Mouse (Mus musculus) neural tube, embryonic 14.5 days (tissue): ENCODE measurements around the gene Trpc4ap. TPM values are rescaled to one million over a fixed set of nuclear protein-coding genes. Genes with fewer than 3 reads are reported as not detected.

Experiments used
- ATAC-seq: fragments of 200-750 bp; cut with Nextera tagmentation; 2 replicates; pipeline ENCODE4 v1.8.0; 2017; ENCODE audit warnings: low read depth, mild to moderate bottlenecking, moderate TSS enrichment, moderate library complexity
- H3K27ac ChIP-seq: fragments of 300-500 bp; sonication (generic); 2 replicates; pipeline ENCODE4 v1.5.1; 2014; ENCODE audit warnings: low read depth, mild to moderate bottlenecking, control low read depth, low read length, moderate library complexity, mixed read lengths
- H3K27me3 ChIP-seq: fragments of 300-500 bp; sonication (generic); 2 replicates; pipeline ENCODE4 v1.6.1; 2014; ENCODE audit warnings: low read length; ENCODE audit not compliant: control insufficient read depth, insufficient read depth
- H3K36me3 ChIP-seq: fragments of 300-500 bp; sonication (generic); 2 replicates; pipeline ENCODE4 v1.6.1; 2014; ENCODE audit warnings: low read length, mixed read lengths; ENCODE audit not compliant: control insufficient read depth, insufficient read depth
- H3K4me1 ChIP-seq: fragments of 300-500 bp; sonication (generic); 2 replicates; pipeline ENCODE4 v1.6.1; 2014; ENCODE audit warnings: low read length; ENCODE audit not compliant: control insufficient read depth, insufficient read depth
- H3K4me2 ChIP-seq: fragments of 300-500 bp; sonication (generic); 2 replicates; pipeline ENCODE4 v1.6.1; 2014; ENCODE audit warnings: mild to moderate bottlenecking, low read depth, low read length, control low read depth
- H3K4me3 ChIP-seq: fragments of 300-500 bp; sonication (generic); 2 replicates; pipeline ENCODE4 v1.5.1; 2014; ENCODE audit warnings: low read depth, low read length, control low read depth, mixed read lengths
- H3K9ac ChIP-seq: fragments of 300-500 bp; sonication (generic); replicated peaks from 2 replicates; pipeline ENCODE4 v1.6.1; 2014; ENCODE audit warnings: low read depth, mild to moderate bottlenecking, control low read depth, low read length, mixed read lengths
- H3K9me3 ChIP-seq: fragments of 300-500 bp; sonication (generic); 2 replicates; pipeline ENCODE4 v1.6.1; 2016; ENCODE audit warnings: low read length; ENCODE audit not compliant: control insufficient read depth
- WGBS: fragments of 180-500 bp; shearing (Covaris S2); extraction: QIAGEN DNeasy Blood & Tissue Kit; methylation state at CpG from one replicate; pipeline ENCODE4 v1.1.7; 2014; 5-methylcytosine and 5-hydroxymethylcytosine counted together
- polyA plus RNA-seq: library from polyadenylated mRNA; unstranded; fragments of >200 nt; fragmentation: Nextera tagmentation; extraction: Ambion mirVana; gene quantifications from 2 replicates; pipeline ENCODE4 v1.2.1, GENCODE M21; 2014

Gene Trpc4ap
- polyA plus RNA-seq, 1 experiment from 2014 or later = 165 TPM

DNA sequence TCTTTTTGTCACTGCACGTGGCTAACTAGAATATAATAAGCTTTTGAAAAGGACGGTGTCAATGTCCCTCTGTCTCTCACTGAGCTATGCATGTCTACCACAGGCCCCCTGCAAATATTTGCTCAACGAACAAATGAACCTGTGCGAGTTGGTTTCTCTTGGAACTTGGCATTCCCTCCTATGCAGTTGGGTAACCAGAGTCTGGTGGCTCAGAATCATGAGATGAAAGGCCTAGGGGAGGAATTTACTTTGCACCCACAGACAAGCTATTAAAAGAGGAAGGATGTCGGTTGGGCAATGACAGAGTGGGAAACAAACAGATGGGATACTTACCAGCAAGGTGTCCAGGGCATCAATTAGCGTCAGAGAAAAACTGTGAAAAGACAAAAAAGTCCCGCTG lies 34.1 kb upstream of the Trpc4ap start:
- WGBS = 82% methylated on average over 7 of the region's 7 CpGs
- H3K27ac ChIP-seq = no peak overlapping the region
- H3K36me3 ChIP-seq = peaks cover 12% of the 10 kb centered on the region

DNA sequence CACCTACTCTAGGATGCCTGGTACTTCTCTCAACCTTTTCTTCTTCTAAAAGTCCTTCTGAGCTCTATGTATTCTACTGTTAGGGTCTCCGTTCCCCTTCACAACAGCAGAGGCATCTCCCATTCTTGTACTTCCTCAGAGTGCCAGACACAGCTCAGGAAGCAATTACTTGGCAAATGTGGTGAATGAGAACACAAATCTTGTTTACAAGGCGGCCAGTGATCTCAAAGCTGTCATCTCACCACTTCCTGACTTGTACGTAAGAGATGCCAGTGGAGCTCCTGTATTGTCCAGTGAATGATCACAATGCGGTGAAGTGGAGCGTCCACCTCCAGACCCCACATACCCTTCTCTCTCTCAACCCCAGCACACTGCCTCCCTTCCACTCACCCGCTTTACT lies 32.3 kb upstream of the Trpc4ap start:
- Histone ChIP-seq H3K4me1 (peaks cover 10% of the 10 kb centered on the region; the same call in 1 of the 2 replicates), H3K27ac (no peak overlapping the region), H3K36me3 (peaks cover 19% of the 10 kb centered on the region), H3K27me3 (no peaks in the 10 kb centered on the region), H3K4me3 (no peak overlapping the region), H3K9me3 (no peaks in the 10 kb centered on the region), H3K4me2 (no peak overlapping the region), H3K9ac (no peak overlapping the region)
- no peak for ATAC-seq
- WGBS = 86% methylated on average over 6 of the region's 6 CpGs

More for the DNA sequence above, 34.1 kb upstream of the Trpc4ap start:
- Histone ChIP-seq H3K9ac (no peak overlapping the region), H3K27me3 (no peaks in the 10 kb centered on the region), H3K4me1 (peaks cover 10% of the 10 kb centered on the region; the same call in 1 of the 2 replicates), H3K4me3 (no peak overlapping the region), H3K4me2 (no peak overlapping the region), H3K9me3 (no peaks in the 10 kb centered on the region)
- no peak for ATAC-seq

DNA sequence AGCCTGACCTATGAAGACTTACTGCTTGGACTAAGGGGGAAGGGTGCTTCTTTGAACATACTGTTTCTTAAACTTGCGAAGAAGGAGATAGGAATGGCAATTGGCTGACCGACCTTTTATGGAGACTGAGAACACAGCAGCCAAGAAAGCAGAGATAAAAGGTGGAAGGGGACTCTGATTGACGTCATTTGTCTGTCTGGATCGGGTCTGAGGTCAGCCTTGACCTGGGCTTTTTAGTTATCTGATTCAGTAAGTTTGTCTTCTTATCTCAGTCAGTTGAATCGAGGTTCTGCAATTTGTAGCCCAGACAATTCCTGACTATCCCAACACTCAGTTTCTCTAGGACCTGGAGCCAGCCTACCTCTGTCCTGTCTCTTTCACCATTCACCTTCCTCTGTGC lies 31.9 kb upstream of the Trpc4ap start:
- H3K4me2 ChIP-seq = no peak overlapping the region
- H3K27ac ChIP-seq = no peak overlapping the region
- H3K4me1 ChIP-seq = peaks cover 10% of the 10 kb centered on the region; the same call in 1 of the 2 replicates
- WGBS = 84% methylated on average over 5 of the region's 5 CpGs
- H3K9ac ChIP-seq = no peak overlapping the region
- H3K4me3 ChIP-seq = no peak overlapping the region
- H3K36me3 ChIP-seq = peaks cover 20% of the 10 kb centered on the region
- ATAC-seq = no peak
- no peaks in the 10 kb centered on the region for H3K9me3 ChIP-seq
- H3K27me3 ChIP-seq = no peaks in the 10 kb centered on the region

DNA sequence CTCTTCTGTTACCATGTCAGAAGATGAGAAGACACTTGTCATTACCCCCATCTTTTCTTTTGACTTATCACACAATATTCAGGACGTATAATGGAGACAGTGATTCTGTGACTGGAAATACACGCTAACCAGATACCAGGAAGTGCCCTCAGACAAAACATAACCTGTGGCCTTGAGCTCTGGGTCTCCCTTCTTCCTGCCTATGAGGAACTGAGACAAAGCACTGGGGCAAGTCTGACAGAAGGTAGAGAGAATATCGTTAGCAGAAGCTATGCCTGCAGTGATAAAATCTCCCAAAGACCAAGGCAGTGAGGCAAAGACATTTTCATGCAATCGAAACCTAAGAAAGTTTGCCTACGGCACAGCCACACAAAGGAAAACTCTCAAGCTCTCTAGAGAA lies 28.4 kb upstream of the Trpc4ap start:
- Histone ChIP-seq H3K9me3 (no peaks in the 10 kb centered on the region), H3K27me3 (no peaks in the 10 kb centered on the region), H3K9ac (no peak overlapping the region), H3K4me2 (no peak overlapping the region), H3K4me1 (no peaks in the 10 kb centered on the region), H3K27ac (no peak overlapping the region), H3K36me3 (peaks cover 33% of the 10 kb centered on the region), H3K4me3 (no peak overlapping the region)
- 86% methylated on average over 5 of the region's 5 CpGs for WGBS
- no peak for ATAC-seq

DNA sequence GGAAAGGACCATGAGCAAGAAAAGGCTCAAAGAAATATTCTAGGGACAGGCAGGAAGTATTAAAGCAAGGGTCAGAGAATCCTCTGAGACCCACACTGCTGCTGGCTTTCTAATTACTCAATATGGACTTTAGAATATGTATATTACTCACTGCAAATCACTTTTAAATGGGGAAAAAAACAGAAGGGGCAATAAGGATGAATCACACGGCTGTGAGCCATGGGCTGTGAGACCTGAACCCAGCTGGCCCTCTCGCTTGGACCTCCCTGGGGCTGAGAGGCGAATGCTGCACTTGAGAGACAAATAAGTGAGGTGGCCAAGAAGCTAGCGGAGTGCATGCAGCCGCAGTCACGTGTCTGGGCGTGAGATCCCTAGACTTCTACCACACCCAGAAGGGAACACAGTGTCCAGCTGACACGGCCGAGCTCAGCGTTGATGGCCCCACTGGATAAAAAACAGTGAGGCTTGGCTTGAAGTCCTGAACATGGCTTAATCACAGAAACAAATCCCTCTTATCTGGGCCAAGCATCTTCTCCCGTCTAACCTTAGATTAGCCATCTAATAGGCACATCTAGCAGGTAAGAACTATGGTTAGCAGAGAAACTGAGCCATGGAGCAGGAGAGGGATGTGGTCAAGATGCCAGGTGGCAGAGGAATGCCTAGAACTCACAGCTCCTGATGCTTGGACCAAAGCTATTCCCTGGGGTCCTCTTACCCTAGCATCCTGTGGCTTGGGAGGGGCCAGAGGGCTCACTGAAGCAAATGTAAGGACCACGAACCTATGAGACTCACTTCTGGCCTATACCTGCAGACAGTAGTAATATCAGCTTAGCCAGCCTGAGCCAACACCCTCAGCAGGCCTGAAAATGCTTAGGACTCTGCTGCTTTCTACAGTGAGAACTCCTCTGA lies 25.2 kb upstream of the Trpc4ap start:
- ATAC-seq = no peak
- Histone ChIP-seq H3K27ac (no peak overlapping the region), H3K4me2 (no peak overlapping the region), H3K4me3 (no peak overlapping the region), H3K27me3 (no peaks in the 10 kb centered on the region), H3K4me1 (no peaks in the 10 kb centered on the region), H3K9me3 (no peaks in the 10 kb centered on the region), H3K9ac (no peak overlapping the region), H3K36me3 (peaks cover 45% of the 10 kb centered on the region)
- 89% methylated on average over 12 of the region's 12 CpGs for WGBS

DNA sequence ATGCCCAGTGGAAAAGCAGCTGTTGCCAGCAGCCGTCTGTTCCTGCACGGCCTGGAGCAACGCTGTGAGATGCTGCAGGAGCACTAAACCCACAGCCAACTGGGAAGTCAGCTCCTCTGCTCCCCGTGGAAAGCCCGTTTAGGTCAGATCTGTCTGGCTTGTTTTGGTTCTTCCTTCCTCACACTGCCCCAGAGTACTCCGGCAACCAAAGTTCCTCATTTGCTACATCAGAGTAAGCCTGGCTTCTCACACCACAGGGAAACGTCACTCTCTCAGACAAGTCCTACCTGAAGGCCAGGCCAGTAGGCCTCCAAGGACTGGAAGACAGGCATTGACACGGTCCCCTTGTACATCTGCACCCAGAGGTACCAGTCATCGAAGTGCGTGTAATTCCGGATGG lies 18.4 kb upstream of the Trpc4ap start:
- peaks cover 74% of the 10 kb centered on the region for H3K36me3 ChIP-seq
- no peak for ATAC-seq
- no peaks in the 10 kb centered on the region for H3K4me1 ChIP-seq
- no peaks in the 10 kb centered on the region for H3K9me3 ChIP-seq
- H3K27me3 ChIP-seq = no peaks in the 10 kb centered on the region
- no peak overlapping the region for H3K27ac ChIP-seq
- no peak overlapping the region for H3K9ac ChIP-seq
- no peak overlapping the region for H3K4me2 ChIP-seq
- H3K4me3 ChIP-seq = no peak overlapping the region
- WGBS = 92% methylated on average over 11 of the region's 11 CpGs

DNA sequence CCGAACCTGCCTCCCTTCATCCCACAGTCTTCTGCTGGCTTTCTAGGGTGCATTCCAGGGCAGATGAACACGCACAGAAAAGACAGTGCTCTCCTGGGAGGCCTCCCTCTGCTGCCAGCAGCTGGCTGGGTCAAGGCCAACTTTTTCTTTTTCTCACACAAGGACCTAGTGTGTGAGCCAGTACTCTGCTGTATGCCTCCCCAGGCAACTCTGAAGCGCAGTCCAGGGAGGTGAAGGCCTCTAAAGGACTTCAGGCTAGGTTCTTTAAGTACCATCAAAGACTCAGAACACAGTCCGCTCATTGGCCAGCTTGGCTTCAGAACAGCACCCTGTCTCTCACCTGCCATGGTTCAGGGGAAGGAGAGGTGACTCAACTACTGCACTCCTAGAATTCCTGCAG lies 15.1 kb upstream of the Trpc4ap start:
- Histone ChIP-seq H3K4me3 (no peak overlapping the region), H3K27ac (no peak overlapping the region), H3K27me3 (no peaks in the 10 kb centered on the region), H3K36me3 (peaks cover 58% of the 10 kb centered on the region), H3K4me1 (no peaks in the 10 kb centered on the region), H3K4me2 (no peak overlapping the region), H3K9ac (no peak overlapping the region), H3K9me3 (no peaks in the 10 kb centered on the region)
- 64% methylated on average over 4 of the region's 4 CpGs for WGBS
- no peak; the same call in 1 of the 2 replicates for ATAC-seq

DNA sequence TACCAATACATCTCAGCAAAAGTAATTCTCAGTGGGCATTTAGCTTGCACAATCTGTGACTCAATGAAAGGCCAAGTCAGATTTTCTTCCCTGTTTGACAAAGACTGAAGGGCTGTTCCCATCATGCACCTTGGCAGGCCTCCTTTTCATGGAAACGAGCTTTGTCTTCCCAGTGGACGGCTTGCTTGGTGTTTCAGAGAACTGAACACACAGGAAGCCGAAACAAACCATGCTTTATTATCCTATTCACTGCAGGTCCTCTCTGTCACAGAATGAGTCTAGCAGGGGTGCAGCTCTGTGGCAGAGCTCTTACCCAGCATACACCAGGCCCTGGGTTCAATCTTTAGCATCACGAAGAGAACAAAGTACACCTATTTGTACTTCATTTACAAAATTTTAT lies 11.4 kb upstream of the Trpc4ap start:
- no peaks in the 10 kb centered on the region for H3K9me3 ChIP-seq
- H3K9ac ChIP-seq = no peak overlapping the region
- H3K27ac ChIP-seq = no peak overlapping the region

DNA sequence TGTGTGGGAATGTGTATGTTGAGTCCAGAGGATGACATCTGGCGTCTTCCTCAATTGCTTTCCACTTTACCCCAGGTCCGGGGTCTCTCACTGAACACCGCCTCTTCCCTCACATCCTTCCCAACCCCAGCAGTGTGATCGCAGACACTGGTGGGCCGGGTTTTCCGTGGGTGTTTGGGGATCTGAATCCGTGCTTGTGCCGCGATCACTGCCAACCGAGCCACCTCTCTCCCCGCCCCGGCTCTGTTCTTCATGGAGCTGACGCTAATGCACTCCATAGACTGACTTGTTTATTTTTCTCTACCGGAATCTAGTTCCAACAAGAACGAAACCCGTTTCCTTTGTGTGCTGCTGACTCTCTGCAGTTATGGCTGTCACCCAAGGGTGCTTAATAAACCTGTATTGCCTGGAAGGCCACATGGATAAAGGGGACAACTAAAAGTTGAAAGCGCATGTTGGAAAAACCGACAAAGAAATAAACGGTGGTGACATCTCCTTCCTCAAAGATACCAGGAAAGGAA lies 9.3 kb upstream of the Trpc4ap start:
- H3K36me3 ChIP-seq = peaks cover 28% of the 10 kb centered on the region
- 90% methylated on average over 19 of the region's 19 CpGs for WGBS

More for the DNA sequence above, 11.4 kb upstream of the Trpc4ap start:
- Histone ChIP-seq H3K27me3 (no peaks in the 10 kb centered on the region), H3K4me3 (no peak overlapping the region), H3K36me3 (peaks cover 41% of the 10 kb centered on the region), H3K4me2 (no peak overlapping the region), H3K4me1 (no peaks in the 10 kb centered on the region)
- WGBS = 13% methylated on average over 4 of the region's 4 CpGs
- ATAC-seq = no peak

More for the DNA sequence above, 9.3 kb upstream of the Trpc4ap start:
- H3K4me2 ChIP-seq = no peak overlapping the region
- H3K9ac ChIP-seq = no peak overlapping the region
- no peaks in the 10 kb centered on the region for H3K27me3 ChIP-seq
- no peak for ATAC-seq
- no peaks in the 10 kb centered on the region for H3K4me1 ChIP-seq
- H3K9me3 ChIP-seq = no peaks in the 10 kb centered on the region
- no peak overlapping the region for H3K27ac ChIP-seq
- no peak overlapping the region for H3K4me3 ChIP-seq
